Mouse (Mus musculus) liver, adult 2 months (tissue): ENCODE measurements around the gene Pds5a. TPM values are rescaled to one million over a fixed set of nuclear protein-coding genes. Genes with fewer than 3 reads are reported as not detected.

Experiments
- DNase-seq: peaks from one replicate; pipeline ENCODE4 v3.0.0-alpha.2; 2011; ENCODE audit warnings: low read depth, low spot score; ENCODE audit errors: extremely low read depth
- H3K27ac ChIP-seq: fragments of 200-500 bp; replicated peaks from 2 replicates; pipeline ENCODE4 v1.5.1; 2012; ENCODE audit warnings: low read depth, mild to moderate bottlenecking, control low read depth, inconsistent platforms, low read length; ENCODE audit not compliant: insufficient read depth
- H3K27me3 ChIP-seq: fragments of 200-500 bp; 2 replicates; pipeline ENCODE4 v1.6.1; 2012; ENCODE audit warnings: mild to moderate bottlenecking, moderate library complexity, low read length, inconsistent platforms; ENCODE audit not compliant: control insufficient read depth, insufficient read depth
- H3K36me3 ChIP-seq: fragments of 200-500 bp; 2 replicates; pipeline ENCODE4 v1.6.1; 2012; ENCODE audit warnings: low read length, inconsistent platforms; ENCODE audit not compliant: control insufficient read depth, insufficient read depth
- H3K4me1 ChIP-seq: fragments of 200-500 bp; 2 replicates; pipeline ENCODE4 v1.6.1; 2011; ENCODE audit warnings: low read length; ENCODE audit not compliant: control insufficient read depth, insufficient read depth
- H3K4me3 ChIP-seq: fragments of 200-500 bp; 2 replicates; pipeline ENCODE4 v1.5.1; 2011; ENCODE audit warnings: low read depth, mild to moderate bottlenecking, control low read depth, low read length, moderate library complexity; ENCODE audit not compliant: insufficient read depth
- H3K79me2 ChIP-seq: fragments of 200-500 bp; 2 replicates; pipeline ENCODE4 v1.6.1; 2012; ENCODE audit warnings: inconsistent platforms, mild to moderate bottlenecking, low read length, moderate library complexity; ENCODE audit not compliant: control insufficient read depth, insufficient read depth
- H3K9ac ChIP-seq: fragments of 200-500 bp; 2 replicates; pipeline ENCODE4 v1.6.1; 2012; ENCODE audit warnings: low read depth, mild to moderate bottlenecking, control low read depth, inconsistent platforms, low read length
- CTCF ChIP-seq: fragments of 200-500 bp; IDR thresholded peaks from 2 replicates; pipeline ENCODE4 v1.5.1; 2011; ENCODE audit warnings: low read depth, low read length, control low read depth
- POLR2A ChIP-seq: fragments of 200-500 bp; IDR thresholded peaks from 2 replicates; pipeline ENCODE4 v1.6.1; 2011; ENCODE audit warnings: low read length, control low read depth; ENCODE audit not compliant: insufficient read depth; ENCODE audit errors: extremely low read depth
- WGBS: fragments of 180-500 bp; shearing (Covaris S2); methylation state at CpG from one replicate; pipeline ENCODE4 v1.1.7; 2018; 5-methylcytosine and 5-hydroxymethylcytosine counted together
- polyA plus RNA-seq: library from polyadenylated mRNA; depleted of rRNA; stranded (reverse); fragments of >200 nt; gene quantifications from 2 replicates; pipeline ENCODE4 v1.2.3, GENCODE M21; 2012
- total RNA-seq: library from RNA; depleted of rRNA; stranded (reverse); fragments of >200 nt; gene quantifications from 2 replicates; pipeline ENCODE4 v1.2.3, GENCODE M21; 2014

Pds5a gene
- total and polyA plus RNA-seq, 2 experiments: 8.2 to 64.4 TPM

DNA sequence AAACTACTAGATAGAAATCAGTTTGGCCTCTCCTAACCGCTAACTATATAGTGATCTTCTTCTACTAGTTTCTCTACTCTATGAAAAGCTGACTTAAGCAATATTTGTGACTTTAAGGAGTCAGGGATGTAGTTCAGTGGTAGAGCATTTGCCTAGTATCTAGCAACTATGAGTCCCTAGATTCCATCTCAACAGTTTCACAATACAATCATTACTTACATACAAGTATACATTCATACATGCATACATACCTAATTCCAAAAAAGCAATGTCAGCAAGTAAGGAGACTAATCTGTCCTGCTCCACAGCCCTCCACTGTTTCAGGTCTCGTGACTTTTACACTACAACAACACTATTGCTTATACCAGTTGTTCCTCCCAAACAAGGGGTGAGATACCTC, 36.1 kb downstream of the Pds5a start:
- no peak overlapping the region for H3K9ac ChIP-seq
- no peaks in the 10 kb centered on the region for H3K27me3 ChIP-seq
- 98% methylated on average over 2 of the region's 2 CpGs for WGBS
- no peak for TF ChIP-seq CTCF
- no peak for TF ChIP-seq POLR2A
- H3K79me2 ChIP-seq: peaks cover 7% of the 10 kb centered on the region; the same call in 1 of the 2 replicates
- H3K27ac ChIP-seq: no peak overlapping the region
- no peak overlapping the region for H3K4me3 ChIP-seq
- DNase-seq: no peak
- peaks cover 11% of the 10 kb centered on the region for H3K36me3 ChIP-seq
- H3K4me1 ChIP-seq: no peaks in the 10 kb centered on the region

DNA sequence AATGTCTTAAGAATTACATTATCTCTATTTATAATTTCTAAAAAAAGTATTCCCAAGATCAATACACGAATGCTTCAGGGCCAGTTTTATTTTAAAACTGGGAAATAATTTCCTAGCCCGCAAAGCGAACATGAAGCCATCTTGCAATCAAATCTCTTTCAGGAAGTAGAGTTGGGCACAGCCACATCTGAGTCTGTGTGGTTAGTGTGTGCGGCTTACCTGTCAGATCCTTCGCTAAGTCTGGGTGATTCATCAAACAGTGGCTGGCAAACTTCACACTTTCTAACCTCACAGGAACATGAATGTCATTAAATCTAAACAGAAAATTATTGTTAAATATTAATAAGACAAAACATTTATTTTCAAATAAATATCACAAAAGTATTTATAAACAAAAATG, 44.3 kb downstream of the Pds5a start:
- WGBS: 96% methylated on average over 5 of the region's 5 CpGs
- Histone ChIP-seq H3K4me3 (no peak overlapping the region), H3K27me3 (no peaks in the 10 kb centered on the region), H3K9ac (no peak overlapping the region), H3K27ac (no peak overlapping the region), H3K36me3 (peaks cover 51% of the 10 kb centered on the region), H3K4me1 (no peaks in the 10 kb centered on the region), H3K79me2 (no peaks in the 10 kb centered on the region; the same call in 1 of the 2 replicates)
- TF ChIP-seq CTCF: no peak
- no peak for TF ChIP-seq POLR2A
- DNase-seq: no peak

DNA sequence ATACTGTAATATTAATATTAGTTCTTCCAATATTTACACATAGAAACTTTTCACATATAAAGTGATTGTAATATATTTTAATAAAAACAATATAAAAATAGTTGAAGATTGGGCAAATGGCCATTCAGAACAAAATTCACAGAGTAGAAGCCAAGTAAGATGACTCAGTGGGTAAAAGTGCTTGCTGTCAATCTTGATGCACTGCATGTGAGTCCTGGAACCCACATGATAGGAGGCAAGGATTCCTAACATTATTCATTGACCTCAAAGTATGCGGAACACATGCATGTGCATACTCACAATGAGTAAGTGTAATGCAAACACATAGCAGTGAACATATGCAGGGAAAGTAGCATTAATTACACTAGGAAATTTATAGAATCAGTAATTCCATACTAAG, 59.2 kb downstream of the Pds5a start:
- Histone ChIP-seq H3K36me3 (peaks cover 60% of the 10 kb centered on the region), H3K9ac (no peak overlapping the region), H3K27me3 (no peaks in the 10 kb centered on the region), H3K4me1 (no peaks in the 10 kb centered on the region), H3K79me2 (no peaks in the 10 kb centered on the region; the same call in 1 of the 2 replicates), H3K4me3 (no peak overlapping the region), H3K27ac (no peak overlapping the region)
- no peak for TF ChIP-seq POLR2A
- no peak for TF ChIP-seq CTCF
- no peak for DNase-seq
- 97% methylated on average over 1 of the region's 1 CpGs for WGBS

DNA sequence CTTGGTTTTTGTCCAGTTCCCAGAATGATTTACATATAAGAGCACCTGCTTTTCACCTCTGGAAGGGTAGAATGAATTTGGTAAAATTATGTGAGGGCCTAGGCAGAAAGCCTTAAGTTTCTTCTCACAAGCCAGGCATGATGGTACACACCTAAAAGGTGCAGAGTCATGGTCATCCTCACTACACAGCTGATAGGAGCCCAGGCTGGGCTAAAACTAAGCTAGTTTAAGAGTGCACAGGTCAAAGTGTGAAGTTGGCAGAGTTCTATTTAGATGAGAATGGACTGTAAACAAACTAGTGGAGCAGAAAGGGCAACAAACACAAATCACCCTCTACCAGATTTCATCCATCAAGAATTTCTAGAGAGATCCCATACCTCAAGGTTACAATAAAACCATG, 73.7 kb downstream of the Pds5a start:
- Histone ChIP-seq H3K27ac (0 out of 2 replicates have a peak overlapping the region, but pooled peaks have one; percentile 32), H3K79me2 (no peaks in the 10 kb centered on the region; the same call in 1 of the 2 replicates), H3K4me1 (peaks cover 13% of the 10 kb centered on the region; the same call in 1 of the 2 replicates), H3K36me3 (peaks cover 29% of the 10 kb centered on the region), H3K27me3 (no peaks in the 10 kb centered on the region), H3K4me3 (no peak overlapping the region), H3K9ac (no peak overlapping the region)
- peak; percentile 96 for DNase-seq
- TF ChIP-seq POLR2A (no peak), CTCF (no peak)

DNA sequence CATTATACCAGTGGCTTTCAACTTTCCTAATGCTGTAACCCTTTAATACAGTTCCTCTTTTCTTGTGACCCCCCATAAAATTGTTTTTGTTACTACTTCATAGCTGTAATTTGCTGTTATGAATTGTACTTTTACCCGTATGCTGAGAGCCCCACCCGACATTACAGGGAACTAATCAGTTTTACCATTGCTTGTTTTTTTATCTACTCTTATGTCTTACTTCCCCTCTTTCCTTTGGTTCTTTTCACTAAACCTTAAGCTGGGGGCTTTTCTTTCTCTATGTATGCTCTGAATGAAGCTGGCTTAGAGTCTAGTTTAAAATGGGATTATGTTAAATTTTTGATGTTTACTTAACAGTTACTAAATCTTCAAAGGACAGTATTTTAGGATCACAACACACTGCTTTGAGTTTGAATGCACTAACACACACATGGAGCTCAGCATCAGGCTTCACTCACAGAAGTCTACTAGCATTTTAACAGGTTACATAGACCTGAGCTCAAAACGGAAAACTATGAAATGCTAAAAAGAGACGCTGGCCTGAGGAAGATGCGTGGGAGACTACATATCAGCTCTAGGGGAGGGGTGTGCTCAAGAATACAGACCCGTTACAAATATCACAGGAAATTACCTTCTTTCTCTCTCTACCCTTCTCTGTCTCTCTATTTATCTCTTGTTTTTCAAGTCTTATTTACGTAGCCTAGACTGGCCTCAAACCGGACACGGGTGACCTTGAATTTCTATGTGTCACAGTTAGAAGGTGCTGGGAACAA, 84.7 kb downstream of the Pds5a start:
- Histone ChIP-seq H3K27ac (no peak overlapping the region), H3K4me1 (peaks cover 12% of the 10 kb centered on the region), H3K9ac (no peak overlapping the region), H3K27me3 (no peaks in the 10 kb centered on the region), H3K79me2 (peaks cover 10% of the 10 kb centered on the region; the same call in 1 of the 2 replicates), H3K4me3 (no peak overlapping the region), H3K36me3 (peaks cover 25% of the 10 kb centered on the region)
- 64% methylated on average over 9 of the region's 9 CpGs for WGBS
- DNase-seq: peak; percentile 55
- TF ChIP-seq CTCF (no peak), POLR2A (no peak)

DNA sequence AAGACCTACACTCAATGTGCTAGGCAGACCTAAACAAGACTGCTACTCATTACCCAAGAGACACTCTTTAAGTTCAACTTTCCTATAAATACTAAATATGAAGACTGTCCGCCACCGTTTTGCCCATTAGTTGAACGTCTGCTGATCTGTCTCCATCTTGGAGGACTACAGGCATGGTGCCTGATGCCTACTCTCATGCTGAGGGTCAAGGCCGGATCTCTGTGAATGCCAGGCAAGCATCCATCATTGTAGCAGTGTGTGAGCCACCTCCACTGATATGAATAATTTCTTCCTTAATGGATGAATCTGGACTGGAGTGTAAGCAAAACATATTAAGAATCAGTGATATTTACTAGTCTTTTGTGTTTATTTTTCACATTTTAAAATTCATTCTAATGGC, 87.5 kb downstream of the Pds5a start:
- 79% methylated on average over 4 of the region's 4 CpGs for WGBS
- no peak overlapping the region for H3K4me3 ChIP-seq
- no peak for TF ChIP-seq CTCF
- TF ChIP-seq POLR2A: no peak
- H3K79me2 ChIP-seq: 0 out of 2 replicates have a peak, but pooled peaks cover 5% of the 10 kb centered on the region
- H3K4me1 ChIP-seq: peaks cover 16% of the 10 kb centered on the region
- H3K36me3 ChIP-seq: peaks cover 14% of the 10 kb centered on the region
- no peaks in the 10 kb centered on the region for H3K27me3 ChIP-seq
- H3K27ac ChIP-seq: no peak overlapping the region
- DNase-seq: no peak
- H3K9ac ChIP-seq: no peak overlapping the region
